Mouse (Mus musculus): ENCODE measurements around the gene Cyp20a1. TPM values are rescaled to one million over a fixed set of nuclear protein-coding genes. Genes with fewer than 3 reads are reported as not detected.

The Cyp20a1 gene
- total RNA-seq (2021) = 26.5 and 27.6 TPM in 2 replicates
- long read RNA-seq, experiment 1, transcript Cyp20a1-201 (13 exons, 2,223 nt) = major isoform, 31 of 38 reads
- long read RNA-seq, experiment 1, partial matches to known transcripts = 2 of 38 reads
- long read RNA-seq, experiment 1, other reads (novel, unspliced or antisense) = 4 of 38 reads
- long read RNA-seq, experiment 2, transcript Cyp20a1-201 (13 exons, 2,223 nt) = major isoform, 19 of 24 reads
- long read RNA-seq, experiment 2, partial matches to known transcripts = 2 of 24 reads
- long read RNA-seq, experiment 2, other reads (novel, unspliced or antisense) = 3 of 24 reads

DNA sequence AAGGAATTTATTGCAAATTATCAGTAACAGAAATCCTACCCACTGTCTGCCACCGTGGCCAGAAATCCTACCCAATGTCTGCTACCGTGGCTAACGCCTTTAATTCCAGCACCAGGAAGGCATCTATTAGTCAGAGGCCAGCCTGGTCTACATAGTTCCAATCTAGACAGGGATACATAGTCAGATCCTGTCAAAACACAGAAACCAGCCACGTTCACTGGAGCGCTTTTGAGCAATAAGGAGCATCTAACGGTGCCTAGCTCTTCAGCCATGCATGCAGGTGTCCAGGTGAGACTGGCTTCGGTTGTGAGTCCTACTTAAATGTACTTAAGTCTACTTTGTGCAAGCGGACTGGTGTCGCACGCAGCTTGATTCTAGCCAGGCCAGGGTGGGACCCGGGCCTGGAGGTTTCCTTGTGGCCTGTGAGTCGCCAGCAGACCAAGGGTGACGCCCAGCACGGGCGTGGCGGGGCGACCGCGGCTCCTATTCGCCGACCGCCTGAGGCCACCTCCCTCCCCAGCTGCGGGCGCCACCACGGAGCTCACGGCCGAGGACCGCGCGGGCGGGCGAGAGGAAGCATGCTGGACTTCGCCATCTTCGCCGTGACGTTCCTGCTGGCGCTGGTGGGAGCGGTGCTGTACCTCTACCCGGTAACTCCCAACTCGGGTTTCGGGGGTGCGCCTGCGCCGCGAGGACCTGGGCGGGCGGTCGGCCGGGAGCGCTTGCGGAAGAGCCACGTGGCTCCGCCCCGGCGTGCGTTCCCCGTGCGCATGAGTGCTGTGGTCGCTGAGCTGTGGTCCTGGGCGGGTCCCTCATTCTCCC, at the start of gene Cyp20a1:
Cyp20a1 (plus strand) TSS at position 516 of the 822 bp plus-strand sequence.
- DNase-seq = peak; percentile 95

DNA sequence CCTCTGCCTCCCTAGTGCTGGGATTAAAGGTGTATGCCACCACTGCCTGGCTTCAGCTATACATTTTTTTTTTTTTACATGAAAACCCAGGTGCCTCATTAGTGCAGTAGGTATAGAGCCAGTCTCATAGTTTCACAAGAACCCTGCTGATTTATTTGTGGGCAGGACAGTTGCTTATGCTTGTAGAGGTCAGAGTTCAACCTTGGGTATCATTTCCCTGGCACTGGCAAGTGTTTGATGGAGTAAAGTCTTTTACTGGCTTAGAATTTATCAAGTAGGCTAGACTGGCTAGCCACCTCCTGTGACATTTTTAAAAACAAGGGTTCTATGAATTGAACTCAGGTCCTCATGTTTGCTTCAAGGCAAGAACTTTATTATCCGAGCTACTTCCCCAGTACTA, 49.2 kb upstream of the Cyp20a1 start:
- no peak for DNase-seq

DNA sequence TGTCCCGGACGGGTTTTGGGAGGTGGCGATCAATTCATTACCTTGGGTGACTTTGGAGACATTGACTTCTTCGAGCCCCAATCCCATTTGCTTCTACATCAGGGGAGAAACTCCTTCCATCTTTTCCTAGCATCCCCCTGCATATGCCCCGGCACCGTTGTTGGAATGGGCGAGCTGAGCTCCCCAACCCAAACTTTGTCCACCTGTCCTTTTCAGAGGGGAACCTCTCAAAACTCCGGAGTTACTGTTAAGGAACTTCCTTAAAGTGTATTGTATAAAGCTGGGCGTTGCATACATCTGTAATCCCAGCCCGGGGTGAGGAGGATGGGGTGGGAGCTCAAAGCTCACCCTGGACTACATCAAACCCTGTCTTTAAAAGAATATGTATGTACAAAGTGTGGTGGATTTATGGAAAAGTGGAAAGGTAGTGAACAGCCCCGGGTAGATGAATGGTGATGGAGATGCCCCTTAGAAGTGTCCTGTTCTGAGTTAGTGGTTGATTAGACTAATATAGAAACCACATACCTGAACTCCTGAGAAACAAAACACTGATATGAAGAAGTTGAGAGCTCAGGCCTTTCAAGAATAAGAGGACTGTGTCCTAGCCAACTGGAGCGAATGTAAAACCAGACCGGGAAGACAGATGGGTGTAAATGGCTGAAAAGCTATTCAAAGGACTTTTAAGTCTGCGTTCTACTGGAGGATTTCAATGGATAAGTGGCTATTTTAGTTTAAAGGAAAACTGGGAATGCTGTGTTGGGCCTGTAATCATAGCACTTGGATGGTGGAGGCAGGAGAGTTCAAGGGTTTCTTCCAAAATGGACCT, 720 bp downstream of the Cyp20a1 start:
- no peak for DNase-seq

DNA sequence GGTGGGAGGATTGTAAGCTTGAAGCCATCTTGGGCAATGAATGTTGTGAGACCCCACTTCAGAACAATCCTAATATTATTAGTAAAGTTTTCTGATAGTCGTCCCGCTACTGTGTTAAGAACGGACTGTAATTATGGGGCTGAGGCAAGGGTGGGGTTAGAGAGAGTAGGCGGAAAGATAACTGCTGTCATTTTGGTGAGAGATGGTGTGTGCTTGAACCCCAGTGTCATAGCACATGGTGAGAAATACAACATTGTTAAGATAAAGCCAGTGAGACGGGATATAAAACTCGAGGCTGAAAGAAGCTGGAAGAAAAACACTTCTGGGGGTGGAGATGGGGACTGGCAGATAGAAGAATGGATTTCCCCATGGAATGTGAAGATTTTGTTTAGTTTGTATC, 1.5 kb downstream of the Cyp20a1 start:
- DNase-seq = no peak

DNA sequence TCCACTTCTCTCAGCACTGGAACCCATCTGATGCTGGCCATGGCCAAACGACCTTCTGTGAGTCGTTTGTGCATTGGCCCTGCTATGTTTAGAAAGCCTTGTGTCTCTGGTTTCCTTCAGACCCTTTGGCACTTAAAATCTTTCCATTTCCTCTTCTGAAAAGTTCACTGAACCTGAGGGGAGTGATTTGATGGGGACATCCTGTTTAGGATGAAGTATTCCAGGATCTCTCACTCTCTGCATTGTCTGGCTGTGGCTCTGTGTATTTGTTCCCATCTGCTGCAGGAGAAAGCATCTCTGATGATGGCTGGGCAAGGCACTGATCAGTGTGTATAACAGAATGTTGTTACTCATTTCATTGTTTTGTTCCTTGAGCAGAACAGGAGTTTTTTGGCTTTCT, 2.6 kb downstream of the Cyp20a1 start:
- no peak for DNase-seq

DNA sequence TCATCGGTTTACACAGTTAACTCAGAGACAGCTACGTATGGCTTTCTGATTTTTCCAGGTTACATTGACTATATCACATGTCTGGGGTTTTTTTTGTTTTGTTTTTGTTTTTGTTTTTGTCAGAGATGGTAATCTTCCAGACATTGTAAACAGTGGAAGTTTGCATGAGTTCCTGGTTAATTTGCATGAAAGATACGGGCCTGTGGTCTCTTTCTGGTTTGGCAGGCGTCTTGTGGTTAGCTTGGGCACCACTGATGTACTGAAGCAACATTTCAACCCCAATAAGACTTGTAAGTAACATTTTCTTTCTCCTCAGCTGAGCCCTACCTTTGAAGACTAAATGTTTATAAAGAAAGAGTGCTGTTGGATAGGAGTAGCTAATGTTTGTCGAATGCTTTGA, 9.7 kb downstream of the Cyp20a1 start:
- DNase-seq = no peak

DNA sequence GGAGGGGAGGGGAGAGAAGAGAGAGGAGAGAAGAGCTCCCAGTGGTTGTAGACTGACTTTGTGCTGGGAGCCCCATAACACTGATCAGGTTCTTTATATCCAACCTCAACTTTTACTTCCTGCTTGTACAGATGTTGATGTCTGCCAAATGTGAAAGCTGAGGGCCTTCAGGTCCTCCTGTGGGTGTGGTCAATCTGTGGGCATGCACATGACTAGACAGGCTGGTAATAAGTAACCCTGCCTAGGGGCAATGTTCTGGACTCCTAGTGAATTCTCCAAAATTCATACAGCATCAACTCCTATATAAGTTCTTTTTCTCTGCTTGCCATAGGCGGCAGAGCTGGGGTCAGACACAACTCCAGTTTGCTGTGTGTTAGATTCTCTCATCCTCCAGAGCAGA, 18.5 kb downstream of the Cyp20a1 start:
- no peak for DNase-seq

DNA sequence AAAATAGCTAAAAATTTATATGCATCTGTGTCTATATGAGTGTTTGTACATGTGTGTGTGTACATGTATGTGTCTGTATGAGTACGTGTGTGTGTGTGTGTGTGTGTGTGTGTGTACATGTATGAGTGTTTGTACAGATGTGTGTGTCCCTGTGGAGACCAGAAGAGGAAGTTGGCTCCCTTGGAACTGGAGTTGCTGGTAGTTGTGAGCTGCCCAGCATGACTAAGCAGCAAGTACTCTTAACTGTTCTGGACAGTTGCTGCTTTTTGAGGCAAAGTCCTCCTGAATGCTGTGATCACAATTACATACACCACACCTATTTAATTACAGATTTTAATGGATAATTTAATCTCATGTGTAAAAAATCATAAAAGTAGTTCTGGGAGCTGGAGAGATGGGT, 33.4 kb downstream of the Cyp20a1 start:
- DNase-seq = no peak

DNA sequence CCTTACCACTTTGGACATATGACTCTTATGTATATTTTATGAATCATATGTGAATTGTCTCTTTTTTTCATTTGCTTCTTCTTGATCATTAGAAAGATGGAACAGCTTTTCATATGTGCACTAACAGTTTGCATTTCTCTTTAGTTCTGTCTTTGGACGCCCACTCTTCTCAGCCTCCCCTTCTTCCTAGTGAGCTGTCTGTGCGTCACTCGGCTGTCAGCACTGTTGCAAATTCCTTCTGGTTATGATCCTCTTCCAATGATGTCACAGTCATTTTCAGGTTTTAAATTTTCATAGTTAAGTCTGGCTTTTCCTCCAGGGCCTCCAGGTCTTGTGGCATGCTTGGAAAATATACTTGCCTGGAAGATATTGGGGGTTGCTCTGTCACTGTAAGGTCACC, 38.8 kb downstream of the Cyp20a1 start:
- DNase-seq = no peak

DNA sequence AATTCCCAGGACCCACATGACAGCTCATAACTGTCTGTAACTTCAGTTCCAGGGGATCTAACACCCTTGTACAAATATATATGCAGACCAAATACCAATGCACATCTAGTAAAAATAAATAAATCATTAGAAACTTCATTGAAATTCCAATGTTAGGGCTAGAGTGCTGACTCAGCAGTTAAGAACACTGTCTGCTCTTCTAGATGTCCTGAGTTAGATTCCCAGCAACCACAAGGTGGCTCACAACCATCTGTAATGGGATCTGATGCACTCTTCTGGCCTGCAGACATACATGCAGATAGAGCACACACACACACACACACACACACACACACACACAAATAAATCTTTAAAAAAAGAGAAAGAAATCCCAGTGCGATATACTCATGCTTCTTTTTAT, 61.7 kb downstream of the Cyp20a1 start:
- DNase-seq = no peak

DNA sequence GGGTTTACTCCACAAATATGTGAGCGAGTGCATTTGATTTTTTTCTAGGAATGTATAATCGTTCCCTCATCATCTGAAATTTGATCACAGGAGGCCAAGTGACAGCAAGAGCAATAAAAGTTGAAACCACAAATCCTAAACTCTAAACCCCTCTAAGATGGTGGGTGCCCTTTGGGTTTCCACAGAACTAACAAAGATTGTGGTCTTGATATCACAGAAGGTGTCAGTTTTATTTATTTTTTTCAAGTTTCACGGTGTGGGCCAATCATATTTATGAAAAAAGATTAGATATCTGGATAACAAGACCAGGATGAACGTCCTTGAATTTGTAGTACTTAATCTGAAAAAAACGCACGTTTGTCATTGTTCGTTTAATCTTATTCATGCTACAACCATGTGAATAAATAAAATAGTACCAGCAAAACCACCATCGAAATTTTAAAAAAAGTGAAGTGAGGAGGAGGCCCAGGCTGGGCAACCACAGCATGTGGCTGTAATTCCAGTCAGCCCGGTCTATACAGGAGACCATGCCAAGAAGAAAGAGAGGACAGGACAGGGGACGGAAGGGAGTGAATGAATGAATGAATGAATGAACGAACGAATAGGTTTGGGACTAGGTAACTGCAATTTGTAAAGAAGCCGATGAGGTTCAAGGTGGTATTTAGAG, 65.5 kb downstream of the Cyp20a1 start:
- no peak for DNase-seq

DNA sequence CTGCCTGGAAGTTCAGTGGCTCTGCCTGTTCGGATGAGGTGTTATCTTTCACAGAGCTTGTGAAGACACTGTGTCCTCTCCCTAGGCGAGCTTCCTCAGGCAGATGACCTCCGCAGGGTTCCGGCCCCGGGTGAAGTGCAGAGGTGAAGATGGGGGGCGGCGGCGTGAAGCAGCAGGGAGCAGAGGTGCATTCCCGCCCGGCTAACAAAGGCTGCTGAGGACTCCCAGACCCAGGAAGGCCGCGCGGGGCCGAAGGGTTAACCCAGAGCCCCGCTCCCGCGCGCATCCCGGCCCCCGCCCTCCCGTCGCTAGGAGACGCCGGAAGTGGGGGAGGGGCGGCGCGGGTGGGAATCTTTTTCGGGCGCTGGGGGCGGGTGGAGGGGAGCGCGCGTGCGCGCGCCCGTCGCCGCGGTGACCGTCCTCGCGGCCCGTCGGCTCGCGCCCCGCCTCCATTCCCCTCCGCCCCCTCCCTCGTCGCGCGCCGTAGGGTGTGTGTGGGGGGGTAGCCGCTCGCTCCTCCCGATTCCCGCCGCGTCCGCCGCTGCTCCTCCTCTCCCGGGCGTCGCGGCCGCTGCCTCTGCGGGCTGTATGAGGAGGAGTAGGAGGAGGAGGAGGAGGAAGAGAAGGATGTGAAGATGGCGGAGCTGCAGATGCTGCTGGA, 66.2 kb downstream of the Cyp20a1 start, which contains the start of gene Abi2:
Abi2 (plus strand) TSS at position 452 of the 661 bp plus-strand sequence.
- DNase-seq = peak; percentile 96

DNA sequence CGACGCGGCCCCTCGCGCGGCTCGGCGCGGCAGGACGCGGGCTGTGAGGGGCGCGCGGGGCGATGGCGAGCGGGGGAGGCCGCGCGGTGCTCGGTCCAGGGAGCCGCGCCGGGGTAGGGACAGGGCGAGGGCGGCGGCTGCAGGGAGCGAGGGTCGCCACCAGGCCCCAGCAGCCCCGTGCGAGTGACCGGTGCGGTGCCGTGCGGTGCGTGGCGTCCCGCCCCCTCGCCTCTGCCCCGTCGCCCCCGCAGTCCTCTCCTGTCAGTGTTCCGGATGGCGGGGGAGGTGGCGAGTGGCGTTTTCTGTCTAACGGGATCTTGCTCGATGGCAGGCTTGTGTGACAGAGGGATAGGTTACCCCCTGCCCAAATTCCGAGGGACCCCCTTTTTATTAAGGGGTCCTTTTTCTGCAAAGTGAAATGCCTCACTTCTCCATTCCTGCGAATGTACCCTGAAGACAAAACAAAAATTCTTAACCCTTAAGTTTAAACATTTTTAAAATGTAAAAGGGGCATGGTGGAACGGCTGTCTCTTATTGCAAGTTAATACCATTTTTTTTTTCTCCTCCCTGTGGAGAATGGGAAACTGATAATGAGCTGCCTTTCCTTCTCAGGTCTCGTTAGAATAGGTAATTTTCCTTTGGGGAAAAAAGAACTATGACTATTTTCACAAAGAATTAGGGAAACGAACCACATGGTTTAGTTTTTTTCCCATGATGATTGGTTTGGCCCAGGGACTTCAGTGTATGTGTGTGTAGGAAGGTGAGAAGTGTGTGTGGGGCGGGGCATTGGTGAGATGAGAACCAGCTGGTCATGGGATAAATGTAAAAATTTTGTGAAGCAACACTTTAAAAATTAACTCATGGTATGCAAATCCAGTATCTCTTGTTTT, 67.0 kb downstream of the Cyp20a1 start:
- DNase-seq = peak; percentile 67

DNA sequence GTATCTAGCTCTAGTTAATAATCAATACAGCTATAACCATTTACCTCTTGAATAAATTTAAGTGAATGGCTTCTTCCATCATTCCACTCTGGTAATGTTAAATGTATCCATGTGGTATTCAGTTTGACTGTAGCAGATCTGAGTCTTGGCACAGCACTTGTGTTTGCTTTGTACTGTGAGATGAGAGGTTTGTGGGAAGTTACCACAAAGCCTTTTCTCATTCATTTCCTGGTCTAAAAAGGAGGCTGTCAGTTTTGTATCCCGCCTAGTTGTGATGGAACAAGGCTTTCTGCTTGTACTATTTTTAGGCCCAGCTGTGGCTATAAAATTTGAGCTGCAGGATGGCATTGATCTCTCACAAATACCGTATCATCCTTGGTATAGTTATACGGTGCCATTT, 73.6 kb downstream of the Cyp20a1 start:
- DNase-seq = no peak

DNA sequence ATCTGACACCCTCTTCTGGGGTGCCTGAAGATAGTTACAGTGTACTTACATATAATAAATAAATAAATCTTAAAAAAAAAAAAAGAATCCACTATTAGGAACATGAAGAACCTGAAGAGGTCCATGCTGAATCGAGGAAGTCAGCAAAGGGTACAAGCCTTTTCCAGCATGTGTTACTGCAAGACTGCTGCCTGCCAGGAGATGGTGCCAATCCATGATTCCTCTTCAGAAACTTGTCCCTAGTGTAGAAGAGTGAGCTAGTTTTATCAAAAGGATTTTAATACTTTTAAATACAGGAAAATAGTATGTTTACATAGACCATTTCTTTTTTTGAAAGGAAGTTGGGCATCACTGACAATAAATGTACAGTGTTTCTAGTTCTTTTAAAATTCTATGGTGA, 80.8 kb downstream of the Cyp20a1 start:
- peak; percentile 22 for DNase-seq

DNA sequence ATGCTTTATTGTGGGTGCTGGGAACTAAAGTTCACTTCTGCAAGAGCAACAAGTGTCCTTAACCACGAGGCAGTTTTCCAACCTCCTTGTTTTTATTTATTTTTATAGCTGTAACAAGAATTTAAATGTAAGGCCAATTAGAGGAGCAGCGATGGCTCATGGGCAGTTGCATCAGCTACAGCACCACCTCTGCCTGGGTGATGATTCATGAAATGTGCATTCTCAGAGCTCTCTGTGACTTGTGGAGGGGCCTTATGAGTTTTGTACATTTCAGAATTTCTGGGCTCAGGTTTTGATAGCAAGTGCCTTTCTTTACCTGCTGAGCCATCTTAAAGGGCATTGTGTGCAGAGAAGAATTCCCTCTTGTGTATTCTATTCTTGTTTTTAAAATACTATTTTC, 85.2 kb downstream of the Cyp20a1 start:
- no peak for DNase-seq

DNA sequence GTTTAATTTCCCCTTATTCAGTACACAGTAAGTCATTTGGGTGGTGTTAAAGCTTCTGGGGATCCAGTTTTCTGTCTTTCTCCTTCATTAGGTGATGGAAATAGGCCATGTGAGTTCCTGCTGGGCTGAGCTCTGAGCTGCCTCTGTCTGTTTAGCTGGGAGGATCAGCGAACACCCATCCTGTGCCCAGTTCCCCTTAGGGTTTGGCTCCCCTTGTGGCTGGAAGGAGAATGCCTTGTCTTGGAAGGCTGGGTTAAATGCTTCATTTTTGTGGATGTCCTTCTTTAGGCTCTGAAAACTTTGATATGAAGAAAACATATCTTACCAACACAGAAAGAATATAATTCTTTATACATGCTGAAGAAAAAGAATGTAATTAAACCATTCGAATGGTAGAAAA, 85.8 kb downstream of the Cyp20a1 start:
- DNase-seq = peak; percentile 45

DNA sequence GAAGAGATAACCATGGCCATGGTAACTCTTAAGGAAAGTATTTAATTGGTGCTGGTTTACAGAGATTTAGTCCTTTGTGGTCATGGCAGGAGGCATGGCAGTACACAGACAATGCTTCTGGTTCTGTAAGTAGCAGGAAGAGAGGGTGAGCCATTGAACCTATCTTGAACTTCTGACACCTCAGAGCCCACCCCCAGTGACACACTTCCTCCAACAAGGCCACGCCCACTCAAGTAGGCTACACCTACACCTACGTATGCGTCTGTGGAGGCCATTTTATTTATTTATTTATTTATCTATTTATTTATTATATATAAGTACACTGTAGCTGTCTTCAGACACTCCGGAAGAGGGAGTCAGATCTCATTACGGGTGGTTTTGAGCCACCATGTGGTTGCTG, 88.4 kb downstream of the Cyp20a1 start:
- no peak for DNase-seq

DNA sequence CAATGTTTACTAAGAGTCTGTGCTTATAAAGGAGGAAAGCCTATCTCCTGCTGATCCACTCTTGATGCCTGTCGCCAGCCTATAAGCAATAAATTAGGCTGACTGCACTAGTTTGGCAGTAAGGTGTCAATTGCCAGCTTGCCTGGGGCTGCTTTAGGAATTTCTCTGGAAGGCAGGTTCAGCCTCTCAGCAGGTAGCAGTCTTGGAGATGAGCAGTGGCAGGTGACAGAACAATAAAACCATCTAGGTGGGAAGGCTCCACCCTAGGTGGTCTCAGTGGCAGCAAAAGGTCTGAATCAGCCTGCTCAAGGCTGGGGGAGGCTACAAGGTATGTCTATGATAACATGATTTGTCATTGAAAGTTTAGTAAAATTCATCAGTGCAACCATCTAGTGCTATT, 89.4 kb downstream of the Cyp20a1 start:
- no peak for DNase-seq

Data from adrenal gland, postnatal 14 days (tissue).